Mouse (Mus musculus): Measurements from ENCODE around the gene Rev3l. TPM values are rescaled to one million over a fixed set of nuclear protein-coding genes. Genes with fewer than 3 reads are reported as not detected.

The Rev3l gene
- total RNA-seq (2015) (24.0 and 28.4 TPM in 2 replicates), total RNA-seq (2017) (17.3 and 20.8 TPM in 2 replicates)

GRCm38 (mm10) chr10:39731736-39732265 lies at the start of gene Rev3l:
Rev3l (plus strand) TSS chr10:39732118.
- ATAC-seq (ENCODE audit: poor library complexity, severe bottlenecking) = peak; percentile 63

DNA sequence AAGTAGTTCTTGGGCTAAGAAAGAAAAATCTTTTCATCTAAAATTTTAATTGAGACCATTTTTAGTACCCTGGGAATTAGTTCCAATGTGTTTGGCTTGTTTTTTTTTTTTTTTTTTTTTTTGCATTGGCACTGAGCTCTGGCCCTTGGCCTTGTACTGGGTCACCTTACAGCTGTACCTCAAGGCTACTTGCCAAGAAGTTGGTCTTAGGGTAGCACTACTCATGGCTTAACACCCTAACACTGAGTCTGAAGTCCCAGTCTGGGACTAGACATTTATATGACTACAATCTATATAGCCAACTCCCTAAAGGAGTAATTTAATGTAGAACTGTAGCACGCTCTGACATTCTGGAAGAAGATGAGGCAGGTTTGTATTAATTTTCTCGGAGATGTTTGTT lies 49.4 kb upstream of the Rev3l start:
- no peak for ATAC-seq (ENCODE audit: poor library complexity, severe bottlenecking)

DNA sequence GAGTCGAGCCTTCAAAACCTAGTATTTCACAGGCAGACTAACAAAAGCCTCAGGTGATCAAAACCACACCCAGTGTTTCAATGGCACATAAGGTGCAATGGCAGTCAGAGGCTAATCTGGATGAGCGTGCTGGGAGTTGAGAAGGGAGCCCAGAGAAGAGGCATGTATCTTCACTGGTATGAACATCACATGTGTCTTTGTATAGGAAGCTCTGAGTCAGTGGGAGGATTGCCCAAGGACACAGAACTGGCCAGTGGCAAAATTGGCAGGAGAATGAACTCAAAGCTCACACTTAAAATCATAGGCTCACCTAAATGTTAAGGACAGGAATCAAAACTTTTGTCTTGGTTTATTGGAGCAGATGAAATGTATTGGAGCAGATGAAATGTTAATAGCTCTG lies 48.4 kb upstream of the Rev3l start:
- ATAC-seq (ENCODE audit: poor library complexity, severe bottlenecking) = no peak

DNA sequence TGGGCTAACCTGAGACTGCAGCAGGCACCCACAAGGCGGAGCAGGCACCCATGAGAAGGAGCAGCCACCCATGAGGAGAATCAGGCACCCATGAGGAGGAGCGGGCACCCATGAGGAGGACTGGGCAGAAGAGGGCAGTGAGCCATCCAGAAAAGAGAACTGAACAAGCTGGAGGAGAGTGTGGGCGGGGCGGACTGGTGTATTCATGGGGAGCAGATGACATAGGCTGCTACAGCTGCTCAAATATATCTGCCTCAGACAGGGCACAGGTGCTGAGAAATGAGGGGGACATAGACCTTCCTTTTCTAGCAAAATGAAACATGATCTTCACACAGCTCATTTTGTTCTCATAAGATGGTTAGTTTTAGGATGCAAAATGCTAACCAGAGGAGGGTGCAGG lies 45.1 kb upstream of the Rev3l start:
- peak; percentile 85 for ATAC-seq (ENCODE audit: poor library complexity, severe bottlenecking)

DNA sequence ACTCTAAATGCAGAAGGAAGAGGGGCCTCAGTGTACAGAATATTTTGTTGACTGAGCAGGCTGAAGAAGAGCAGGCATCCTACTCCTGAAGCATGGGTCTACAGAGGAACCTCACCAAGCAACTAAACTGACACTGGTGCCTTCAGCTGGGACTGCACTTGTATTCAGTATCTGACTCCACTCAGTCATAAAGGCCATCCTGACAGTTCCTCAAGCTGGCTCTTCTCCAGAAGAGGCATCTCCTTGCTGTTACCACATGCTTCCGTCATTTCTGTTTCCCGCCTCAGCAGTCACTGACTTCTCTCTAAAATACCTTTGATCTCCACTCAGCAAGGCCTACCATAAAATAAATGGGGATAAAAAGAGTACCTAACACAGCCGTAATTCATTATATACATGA lies 44.1 kb upstream of the Rev3l start:
- peak; percentile 47; the same call in 1 of the 2 replicates for ATAC-seq (ENCODE audit: poor library complexity, severe bottlenecking)

DNA sequence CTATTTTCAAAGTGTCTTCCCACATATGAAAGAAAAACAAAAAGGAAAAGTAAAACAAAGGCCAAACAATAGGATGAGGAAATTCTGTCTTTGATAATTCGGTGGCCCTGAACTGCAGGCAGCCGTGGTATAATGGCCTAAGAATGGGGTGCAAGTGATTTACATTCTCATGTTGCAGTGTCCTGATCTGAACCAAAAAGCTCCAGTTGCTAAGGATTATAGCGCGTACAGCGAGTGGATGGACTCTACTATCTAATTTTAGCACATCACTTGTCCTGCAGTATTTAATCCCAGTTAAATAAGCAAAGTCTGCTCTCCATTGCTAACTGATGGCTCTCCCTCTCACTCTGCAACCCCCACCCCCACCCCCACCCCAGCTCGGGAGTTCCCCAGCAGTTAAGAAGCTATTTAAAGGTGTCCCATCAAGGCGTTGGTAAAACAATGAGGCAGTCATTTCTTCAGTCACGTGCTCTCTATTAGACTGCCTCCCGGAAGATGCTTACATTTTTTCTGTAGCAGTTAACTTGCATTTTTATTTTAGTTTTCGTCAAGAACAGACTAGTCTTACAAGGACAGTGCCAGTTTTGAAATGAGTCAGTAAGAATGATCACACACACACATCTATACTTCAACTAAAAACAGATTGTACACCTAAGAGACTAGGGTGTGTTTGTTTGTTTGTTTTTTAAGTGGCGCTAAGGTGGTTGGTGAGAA lies 40.4 kb upstream of the Rev3l start:
- no peak for ATAC-seq (ENCODE audit: poor library complexity, severe bottlenecking)

GRCm38 (mm10) chr10:39692152-39692551 lies 39.8 kb upstream of the Rev3l start:
- ATAC-seq (ENCODE audit: poor library complexity, severe bottlenecking) = no peak

DNA sequence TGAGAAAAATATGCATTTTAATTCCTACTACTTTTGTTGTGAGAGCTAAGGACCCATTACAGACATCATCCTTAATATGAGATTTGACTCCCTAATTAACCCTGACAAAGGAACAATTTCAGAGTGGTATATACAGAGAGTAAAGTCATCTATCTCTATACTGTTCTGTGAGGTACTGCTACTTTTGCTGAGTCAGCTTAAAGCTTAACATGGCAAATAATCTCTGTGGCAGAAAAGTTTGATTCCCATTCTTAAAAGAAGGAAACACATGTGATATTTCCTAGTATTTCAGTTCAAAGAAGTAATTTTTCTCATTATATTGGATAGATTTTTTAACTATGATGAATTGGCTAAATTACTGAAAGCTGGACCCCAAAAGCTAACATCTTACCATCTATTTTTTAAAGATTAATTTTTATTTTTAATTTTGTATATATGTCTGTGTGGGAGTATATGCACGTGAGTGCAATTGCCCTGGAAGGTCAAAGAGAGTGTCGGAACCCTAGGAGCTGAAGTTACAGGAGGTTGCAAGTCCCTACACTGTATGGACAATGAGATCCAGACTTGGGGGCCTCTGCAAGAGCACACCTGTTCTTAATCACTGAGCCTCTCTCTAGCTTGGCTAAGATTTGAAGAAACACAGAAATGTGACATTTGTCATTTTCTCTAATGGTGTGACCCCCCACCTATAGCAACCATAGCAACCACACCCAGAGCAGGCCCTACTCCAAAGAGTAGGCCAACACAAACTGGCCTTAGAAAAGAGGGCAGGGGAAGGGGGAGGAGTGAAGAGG lies 24.0 kb upstream of the Rev3l start:
- ATAC-seq (ENCODE audit: poor library complexity, severe bottlenecking) = no peak

GRCm38 (mm10) chr10:39716936-39717335 lies 15.0 kb upstream of the Rev3l start:
- no peak for ATAC-seq (ENCODE audit: poor library complexity, severe bottlenecking)

DNA sequence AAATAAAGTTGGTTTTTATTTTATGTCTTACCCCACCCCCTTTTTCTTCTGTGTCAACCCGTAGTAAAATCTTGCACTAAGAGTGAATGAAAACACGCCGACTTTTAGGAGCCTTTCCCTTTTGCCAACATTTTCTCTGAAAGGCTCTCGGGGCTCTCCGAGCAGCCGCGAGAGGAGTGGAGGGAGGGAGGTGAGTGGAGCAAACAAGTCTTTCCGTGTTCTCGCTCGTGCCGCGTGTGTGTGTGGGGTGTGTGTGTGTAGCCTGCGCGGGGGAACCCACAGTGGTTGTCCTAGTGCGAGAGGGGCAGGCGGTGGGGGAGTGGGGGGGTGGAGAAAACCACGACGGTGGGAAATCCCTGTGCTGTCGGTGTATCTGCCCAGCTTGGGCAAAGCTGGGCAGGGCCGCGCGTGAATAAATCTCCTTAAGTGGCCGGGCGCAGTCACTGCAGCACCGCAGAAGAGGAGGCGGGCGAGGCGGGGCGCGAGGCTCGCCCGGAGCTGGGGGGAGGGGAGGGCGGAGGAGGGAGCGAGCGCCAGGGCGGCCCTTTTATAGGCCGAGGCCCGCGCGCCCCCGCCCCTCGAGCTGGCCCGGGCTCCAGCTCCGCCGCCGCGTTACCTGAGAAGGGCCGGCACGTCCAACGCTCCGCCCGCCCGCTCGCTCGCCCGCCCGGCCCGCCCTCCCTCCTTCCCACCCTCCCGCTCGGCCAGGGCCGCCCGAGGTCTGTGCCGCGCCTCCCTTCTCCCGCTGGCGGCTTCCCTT lies 762 bp upstream of the Rev3l start:
- ATAC-seq (ENCODE audit: poor library complexity, severe bottlenecking) = peak; percentile 81

DNA sequence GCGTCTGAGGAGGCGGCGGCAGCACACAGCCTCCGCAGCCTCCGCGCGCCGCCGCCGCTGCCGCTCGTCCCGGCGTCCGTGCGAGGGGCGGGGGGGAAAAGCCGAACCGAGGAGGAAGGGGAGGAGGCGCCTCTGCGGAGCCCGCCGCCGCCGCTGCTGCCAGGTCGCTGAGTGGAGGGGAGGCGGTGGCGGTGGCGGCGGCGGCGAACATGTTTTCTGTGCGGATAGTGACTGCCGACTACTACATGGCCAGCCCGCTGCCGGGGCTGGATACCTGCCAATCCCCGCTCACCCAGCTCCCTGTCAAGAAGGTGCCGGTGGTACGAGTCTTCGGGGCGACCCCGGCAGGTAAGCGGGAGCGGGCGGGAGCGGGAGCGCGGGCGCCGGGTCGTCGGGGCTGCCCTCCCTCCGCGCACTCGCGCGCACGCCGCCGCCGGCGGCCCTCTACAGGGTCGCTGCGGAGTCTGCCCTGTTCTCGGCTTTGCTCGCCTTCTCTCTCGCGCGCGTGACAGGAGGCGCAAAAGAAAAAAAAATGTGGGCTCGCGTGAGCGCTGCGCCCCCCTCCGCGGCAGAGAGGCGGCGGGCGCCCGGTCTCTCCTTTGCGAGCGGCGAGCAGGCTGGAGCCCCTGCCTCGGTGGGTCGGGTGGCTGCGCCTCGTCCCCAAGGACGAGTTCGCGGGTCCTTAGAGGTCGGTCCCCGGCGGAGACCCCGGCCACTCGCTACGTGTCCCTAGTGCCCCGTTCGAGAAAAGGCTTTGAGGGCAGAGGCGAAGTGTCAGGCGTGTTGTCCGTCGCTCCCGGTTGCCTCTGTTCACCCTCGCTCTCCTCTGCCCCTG lies 565 bp downstream of the Rev3l start:
- peak; percentile 50 for ATAC-seq (ENCODE audit: poor library complexity, severe bottlenecking)

- ATAC-seq (ENCODE audit: poor library complexity, severe bottlenecking) = no peak
These were observed 1.1 kb downstream of the Rev3l start for GRCm38 (mm10) chr10:39733101-39733399.

- no peak for ATAC-seq (ENCODE audit: poor library complexity, severe bottlenecking)
These were observed 1.6 kb downstream of the Rev3l start for GRCm38 (mm10) chr10:39733421-39733930.

DNA sequence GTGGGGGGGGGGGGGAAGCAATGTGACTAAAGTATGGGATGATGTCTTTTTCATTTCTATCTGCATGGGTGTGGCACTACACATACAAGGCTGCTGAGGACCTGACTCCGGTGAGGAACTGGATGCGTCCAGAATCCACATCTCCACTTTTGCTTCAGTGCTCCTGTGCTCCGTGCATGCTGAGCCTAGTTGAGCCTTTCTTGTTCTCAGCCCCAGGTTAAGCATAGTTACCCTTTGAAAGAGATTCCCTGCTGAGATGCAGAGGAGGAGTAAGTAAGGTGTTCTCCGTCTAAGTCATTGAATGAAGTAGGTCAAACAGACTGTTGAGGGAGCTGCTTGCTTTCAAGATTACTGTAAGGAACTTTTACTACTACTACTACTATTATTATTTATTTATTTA lies 4.3 kb downstream of the Rev3l start:
- no peak for ATAC-seq (ENCODE audit: poor library complexity, severe bottlenecking)

GRCm38 (mm10) chr10:39742057-39742456 lies 10.1 kb downstream of the Rev3l start:
- no peak for ATAC-seq (ENCODE audit: poor library complexity, severe bottlenecking)

GRCm38 (mm10) chr10:39764752-39765151 lies 32.8 kb downstream of the Rev3l start:
- ATAC-seq (ENCODE audit: poor library complexity, severe bottlenecking) = no peak

DNA sequence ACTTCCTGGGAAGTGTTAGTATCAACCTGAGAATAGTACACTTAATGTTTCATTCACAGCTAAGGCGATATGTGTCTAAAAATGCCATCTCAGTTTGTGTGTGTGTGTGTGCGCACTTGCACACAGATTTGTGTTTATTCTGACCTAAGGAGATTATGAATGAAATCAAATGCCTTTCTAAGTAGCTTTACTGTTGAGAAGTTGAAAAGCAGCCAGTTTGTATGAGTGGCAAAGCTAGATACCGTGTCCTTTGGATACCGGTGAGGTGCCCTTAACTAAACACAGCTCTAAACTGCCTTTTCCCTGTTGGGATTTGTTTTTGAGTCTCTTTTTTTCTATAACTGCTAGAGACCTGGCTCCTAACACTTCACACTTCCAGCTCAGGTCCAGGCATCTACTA lies 34.8 kb downstream of the Rev3l start:
- ATAC-seq (ENCODE audit: poor library complexity, severe bottlenecking) = no peak

- ATAC-seq (ENCODE audit: poor library complexity, severe bottlenecking) = no peak
These were observed 40.3 kb downstream of the Rev3l start for GRCm38 (mm10) chr10:39772259-39772658.

DNA sequence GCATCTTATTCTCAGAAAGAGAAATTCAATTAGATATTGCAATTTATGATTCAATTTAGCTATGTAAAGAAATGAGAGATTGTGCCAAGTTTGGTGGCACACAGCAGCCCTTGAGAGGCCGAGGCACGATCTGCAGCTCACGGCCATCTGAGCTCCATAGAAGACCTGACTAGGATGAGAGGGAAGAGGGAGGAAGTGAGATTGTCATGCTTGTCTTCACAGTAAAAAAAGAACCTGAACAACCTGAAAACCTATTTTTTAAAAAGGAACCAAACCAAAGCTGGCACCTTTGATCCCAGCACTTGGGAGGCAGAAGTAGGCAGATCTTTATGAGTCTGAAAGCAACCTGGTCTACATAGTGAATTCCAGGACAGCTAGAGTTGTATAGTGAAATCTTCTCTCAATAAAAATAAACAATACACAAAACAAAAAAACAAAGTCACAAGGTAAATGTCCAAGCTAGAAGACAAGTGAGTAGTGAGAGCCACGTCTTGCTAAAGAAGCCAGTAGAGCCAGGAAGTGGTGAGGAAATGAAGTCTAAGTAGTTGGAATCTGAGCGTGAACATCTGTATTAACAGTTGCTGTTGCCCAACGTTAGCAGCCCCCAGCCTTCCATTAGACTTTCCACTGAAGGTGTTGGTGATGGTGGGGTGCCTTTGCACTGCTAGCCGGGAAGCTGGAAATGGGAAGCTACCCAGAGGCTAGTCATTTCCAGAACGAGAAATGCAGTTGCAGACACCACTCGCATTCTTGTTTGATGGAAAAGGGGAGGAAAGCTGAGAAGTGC lies 42.2 kb downstream of the Rev3l start:
- peak; percentile 40 for ATAC-seq (ENCODE audit: poor library complexity, severe bottlenecking)

DNA sequence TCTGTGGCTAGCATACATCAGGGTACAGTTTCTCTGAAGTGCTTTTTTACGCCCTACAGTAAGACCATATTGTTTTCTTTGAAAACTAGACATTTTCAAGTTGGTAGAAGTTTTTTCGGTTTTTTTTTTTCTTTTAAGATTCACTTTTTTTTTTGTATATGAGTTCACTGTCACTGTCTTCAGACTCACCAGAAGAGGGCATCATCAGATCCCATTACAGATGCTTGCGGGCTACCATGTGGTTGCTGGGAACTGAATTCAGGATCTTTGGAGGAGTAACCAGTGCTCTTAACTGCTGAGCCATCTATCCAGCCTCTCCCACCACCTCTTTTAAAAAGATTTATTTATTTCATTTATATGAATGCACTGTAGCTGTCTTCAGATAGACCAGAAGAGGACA lies 45.0 kb downstream of the Rev3l start:
- ATAC-seq (ENCODE audit: poor library complexity, severe bottlenecking) = no peak

Data from megakaryocyte, adult 5-6 weeks (primary cell).